Mouse (Mus musculus) stomach, embryonic 14.5 days (tissue): ENCODE data around the gene Nsf. TPM values are rescaled to one million over a fixed set of nuclear protein-coding genes. Genes with fewer than 3 reads are reported as not detected.
"Not testable (repeated sequence)": the region's sequence is repeated elsewhere in the genome, so short reads cannot be mapped to it uniquely, and the experiment has no call there.

Experiments used
- ATAC-seq: fragments of 200-750 bp; cut with Nextera tagmentation; 2 replicates; pipeline ENCODE4 v1.8.0; 2017; ENCODE audit warnings: low read depth, moderate TSS enrichment; ENCODE audit not compliant: insufficient number of reproducible peaks, insufficient read depth, low FRiP score
- H3K27ac ChIP-seq: fragments of 300-500 bp; sonication (generic); 2 replicates; pipeline ENCODE4 v1.5.1; 2014; ENCODE audit warnings: mild to moderate bottlenecking, low read length, moderate library complexity, mixed read lengths
- H3K27me3 ChIP-seq: fragments of 300-500 bp; sonication (generic); 2 replicates; pipeline ENCODE4 v1.6.1; 2014; ENCODE audit warnings: low read length, control low read depth, mixed read lengths; ENCODE audit not compliant: control insufficient read depth, insufficient read depth
- H3K36me3 ChIP-seq: fragments of 300-500 bp; sonication (generic); 2 replicates; pipeline ENCODE4 v1.6.1; 2014; ENCODE audit warnings: mild to moderate bottlenecking, control low read depth, low read length, moderate library complexity, mixed read lengths; ENCODE audit not compliant: control insufficient read depth, insufficient read depth
- H3K4me1 ChIP-seq: fragments of 300-500 bp; sonication (generic); 2 replicates; pipeline ENCODE4 v1.6.1; 2014; ENCODE audit warnings: low read length, control low read depth, mixed read lengths; ENCODE audit not compliant: control insufficient read depth, insufficient read depth
- H3K4me2 ChIP-seq: fragments of 300-500 bp; sonication (generic); replicated peaks from 2 replicates; pipeline ENCODE4 v1.6.1; 2014; ENCODE audit warnings: low read depth, low read length, control low read depth
- H3K4me3 ChIP-seq: fragments of 300-500 bp; sonication (generic); 2 replicates; pipeline ENCODE4 v1.5.1; 2014; ENCODE audit warnings: low read depth, low read length, control low read depth
- H3K9ac ChIP-seq: fragments of 300-500 bp; sonication (generic); replicated peaks from 2 replicates; pipeline ENCODE4 v1.6.1; 2014; ENCODE audit warnings: low read depth, mild to moderate bottlenecking, control low read depth, low read length, moderate library complexity, mixed read lengths
- H3K9me3 ChIP-seq: fragments of 300-500 bp; sonication (generic); 2 replicates; pipeline ENCODE4 v1.6.1; 2016; ENCODE audit warnings: low read depth, low read length, control low read depth; ENCODE audit not compliant: control insufficient read depth
- WGBS: fragments of 180-500 bp; shearing (Covaris S2); extraction: QIAGEN DNeasy Blood & Tissue Kit; methylation state at CpG from one replicate; pipeline ENCODE4 v1.1.7; 2014; 5-methylcytosine and 5-hydroxymethylcytosine counted together
- polyA plus RNA-seq: library from polyadenylated mRNA; unstranded; fragments of >200 nt; fragmentation: Nextera tagmentation; extraction: Ambion mirVana; gene quantifications from 2 replicates; pipeline ENCODE4 v1.2.1, GENCODE M21; 2014

Gene Nsf
- polyA plus RNA-seq, 1 experiment from 2014 or later, result 46.9 TPM

DNA sequence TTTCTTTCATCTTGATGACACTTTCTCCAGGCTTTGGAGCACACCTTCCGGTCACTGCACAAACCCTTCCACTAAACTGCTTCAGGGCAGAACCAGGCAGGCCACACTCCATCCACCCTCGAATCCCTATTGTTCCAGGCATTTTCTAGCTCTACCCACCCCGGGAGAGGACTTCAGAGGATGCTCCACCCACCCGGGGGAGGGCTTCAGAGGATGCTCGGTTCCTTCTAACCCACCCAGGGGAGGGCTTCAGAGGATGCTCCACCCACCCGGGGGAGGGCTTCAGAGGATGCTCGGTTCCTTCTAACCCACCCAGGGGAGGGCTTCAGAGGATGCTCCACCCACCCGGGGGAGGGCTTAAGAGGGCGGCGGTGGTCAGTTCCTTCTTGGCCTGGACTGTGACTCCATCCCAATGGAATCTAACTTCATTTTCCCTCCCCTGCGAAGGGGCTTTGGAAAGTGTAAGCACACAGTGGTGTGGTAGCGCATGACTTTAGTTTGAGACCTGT is 36.2 kb upstream of the Nsf start:
- H3K4me1 ChIP-seq, H3K4me2 ChIP-seq, H3K27me3 ChIP-seq, H3K9me3 ChIP-seq, H3K4me3 ChIP-seq, H3K36me3 ChIP-seq, H3K9ac ChIP-seq, H3K27ac ChIP-seq: not testable (repeated sequence)
- ATAC-seq, result peak; percentile 72
- 16% methylated on average over 12 of the region's 12 CpGs for WGBS

DNA sequence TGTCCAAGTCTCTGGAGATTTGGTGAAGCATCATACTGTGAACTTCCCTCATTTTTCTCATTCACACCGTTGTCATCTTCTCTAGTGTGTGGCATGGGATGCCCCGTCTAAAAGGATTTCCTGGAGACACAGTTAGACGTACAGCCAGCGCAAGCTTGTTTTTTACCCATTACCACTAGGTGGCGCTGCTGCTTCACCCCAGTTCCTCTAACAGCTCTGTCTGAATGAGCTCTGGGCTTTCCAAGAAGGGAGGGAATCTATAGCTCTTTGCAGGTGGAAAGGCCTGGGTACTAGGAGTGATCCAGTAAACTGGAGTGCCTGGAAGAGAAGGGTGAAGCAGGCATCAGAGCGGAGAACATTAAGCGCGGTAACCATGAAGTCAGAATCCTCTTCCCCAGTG is 33.6 kb upstream of the Nsf start:
- Histone ChIP-seq H3K4me3 (no peak overlapping the region), H3K9ac (no peak overlapping the region), H3K27me3 (no peaks in the 10 kb centered on the region), H3K4me1 (no peaks in the 10 kb centered on the region), H3K9me3 (no peaks in the 10 kb centered on the region), H3K27ac (no peak overlapping the region), H3K36me3 (peaks cover 14% of the 10 kb centered on the region; the same call in 1 of the 2 replicates), H3K4me2 (no peak overlapping the region)
- ATAC-seq, result 0 out of 2 replicates have a peak, but pooled peaks have one; percentile 5
- WGBS, result 22% methylated on average over 8 of the region's 8 CpGs

GRCm38 (mm10) chr11:103984067-103984466 is 30.2 kb upstream of the Nsf start:
- no peaks in the 10 kb centered on the region for H3K4me1 ChIP-seq
- H3K27ac ChIP-seq, result no peak overlapping the region
- no peak overlapping the region for H3K9ac ChIP-seq
- no peak overlapping the region for H3K4me3 ChIP-seq
- no peaks in the 10 kb centered on the region for H3K27me3 ChIP-seq
- H3K9me3 ChIP-seq, result no peaks in the 10 kb centered on the region
- ATAC-seq, result no peak
- H3K4me2 ChIP-seq, result no peak overlapping the region
- H3K36me3 ChIP-seq, result peaks cover 23% of the 10 kb centered on the region; the same call in 1 of the 2 replicates
- WGBS, result 58% methylated on average over 5 of the region's 5 CpGs

DNA sequence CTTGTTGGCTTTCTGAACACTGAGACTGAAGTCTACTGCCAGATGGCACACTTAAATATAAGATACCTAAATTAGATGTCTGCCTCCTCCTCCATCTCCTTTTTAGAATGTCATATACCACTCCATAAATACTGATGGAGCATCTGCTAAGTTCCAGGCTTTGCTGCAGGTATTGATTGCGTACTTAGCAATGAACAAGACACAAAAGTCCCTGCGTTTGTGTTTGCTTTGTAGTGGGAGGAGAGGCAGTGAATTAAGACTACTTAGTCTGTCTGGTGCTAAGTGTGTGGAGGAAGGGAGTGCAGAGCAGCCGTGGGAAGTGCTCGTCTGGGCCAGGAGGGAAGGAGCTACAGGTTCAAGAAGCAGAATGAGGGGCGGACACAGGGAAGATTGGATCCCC is 28.0 kb upstream of the Nsf start:
- Histone ChIP-seq H3K36me3 (peaks cover 28% of the 10 kb centered on the region; the same call in 1 of the 2 replicates), H3K4me2 (no peak overlapping the region), H3K27me3 (no peaks in the 10 kb centered on the region), H3K9me3 (no peaks in the 10 kb centered on the region), H3K4me3 (no peak overlapping the region), H3K4me1 (no peaks in the 10 kb centered on the region), H3K27ac (no peak overlapping the region), H3K9ac (no peak overlapping the region)
- 63% methylated on average over 5 of the region's 5 CpGs for WGBS
- no peak for ATAC-seq

DNA sequence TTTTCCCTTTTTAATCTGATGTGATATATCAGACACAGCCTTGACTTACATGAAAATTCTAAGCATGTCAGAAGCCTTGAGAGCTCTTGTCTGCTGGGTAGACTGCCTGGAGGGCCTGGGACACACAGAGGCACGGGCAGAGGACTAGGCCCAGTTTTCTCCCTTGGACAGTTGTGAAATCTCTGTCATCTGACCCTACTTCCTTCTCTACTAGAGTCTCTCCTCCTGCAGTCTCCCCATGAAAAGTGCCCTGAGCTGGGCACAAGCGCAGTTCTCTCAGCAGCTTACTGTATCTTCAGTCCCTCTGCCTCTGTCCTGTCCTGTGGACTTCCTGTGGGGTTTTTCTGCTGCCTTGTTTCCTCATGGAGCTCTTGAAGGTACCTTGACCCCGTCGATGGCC is 25.5 kb upstream of the Nsf start:
- Histone ChIP-seq H3K27ac (no peak overlapping the region), H3K36me3 (peaks cover 35% of the 10 kb centered on the region; the same call in 1 of the 2 replicates)

GRCm38 (mm10) chr11:103970876-103971275 is 17.0 kb upstream of the Nsf start:
- no peak for ATAC-seq
- no peaks in the 10 kb centered on the region for H3K27me3 ChIP-seq
- H3K9ac ChIP-seq, result no peak overlapping the region
- H3K36me3 ChIP-seq, result peaks cover 34% of the 10 kb centered on the region
- peaks cover 6% of the 10 kb centered on the region; the same call in 1 of the 2 replicates for H3K4me1 ChIP-seq
- H3K9me3 ChIP-seq, result no peaks in the 10 kb centered on the region
- H3K4me3 ChIP-seq, result no peak overlapping the region
- no peak overlapping the region for H3K4me2 ChIP-seq
- H3K27ac ChIP-seq, result no peak overlapping the region
- 95% methylated on average over 3 of the region's 3 CpGs for WGBS

More for the DNA sequence above, 25.5 kb upstream of the Nsf start:
- 84% methylated on average over 4 of the region's 4 CpGs for WGBS
- Histone ChIP-seq H3K9ac (no peak overlapping the region), H3K4me3 (no peak overlapping the region), H3K27me3 (no peaks in the 10 kb centered on the region), H3K9me3 (no peaks in the 10 kb centered on the region), H3K4me2 (no peak overlapping the region), H3K4me1 (no peaks in the 10 kb centered on the region)
- ATAC-seq, result no peak

- Histone ChIP-seq H3K36me3 (peaks cover 27% of the 10 kb centered on the region), H3K4me3 (no peak overlapping the region), H3K27ac (no peak overlapping the region), H3K9ac (no peak overlapping the region), H3K9me3 (no peaks in the 10 kb centered on the region), H3K27me3 (no peaks in the 10 kb centered on the region), H3K4me2 (no peak overlapping the region), H3K4me1 (peaks cover 6% of the 10 kb centered on the region; the same call in 1 of the 2 replicates)
- no peak for ATAC-seq
- 86% methylated on average over 5 of the region's 5 CpGs for WGBS
Observed at GRCm38 (mm10) chr11:103969278-103969677, 15.4 kb upstream of the Nsf start.

DNA sequence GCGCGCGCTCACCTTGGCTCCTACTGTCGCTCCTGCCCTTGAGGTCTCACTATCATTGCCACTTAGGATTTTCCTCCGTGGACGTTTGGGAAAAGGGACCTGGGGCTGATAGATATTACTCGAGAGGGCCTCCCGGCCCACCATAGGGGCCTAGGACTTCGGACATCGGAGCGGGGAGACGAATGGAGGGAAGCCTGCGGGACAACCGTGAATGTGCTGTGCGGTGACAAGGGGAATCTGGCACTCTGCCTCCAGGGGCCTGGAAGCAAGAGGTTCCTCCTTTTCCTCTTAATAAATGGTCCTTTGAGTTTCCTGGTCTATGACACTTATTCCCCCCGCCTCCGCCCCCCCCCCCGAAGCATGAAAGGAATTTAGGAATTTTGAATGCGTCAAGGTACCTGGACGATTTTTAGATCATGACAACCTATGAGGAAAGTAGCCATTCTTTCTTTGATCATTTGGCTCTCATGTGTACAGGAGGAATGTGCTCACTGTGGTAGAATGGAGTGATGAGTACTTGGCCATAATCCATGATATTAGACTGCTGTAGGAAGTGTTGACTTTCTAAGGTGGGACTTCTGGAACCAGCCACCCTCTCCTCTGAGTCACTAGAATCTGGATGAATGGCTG is 13.4 kb upstream of the Nsf start:
- Histone ChIP-seq H3K27ac (peak overlapping the region; percentile 85), H3K4me1 (peaks cover 6% of the 10 kb centered on the region; the same call in 1 of the 2 replicates), H3K4me2 (peak overlapping the region; percentile 70), H3K27me3 (no peaks in the 10 kb centered on the region), H3K4me3 (peak overlapping the region; percentile 88), H3K36me3 (peaks cover 16% of the 10 kb centered on the region; the same call in 1 of the 2 replicates), H3K9ac (peak overlapping the region; percentile 65), H3K9me3 (no peaks in the 10 kb centered on the region)
- ATAC-seq, result no peak
- under 1% methylated on average over 20 of the region's 20 CpGs for WGBS
